Mouse (Mus musculus): ENCODE data around the gene Tmem168.

Tmem168 gene

DNA sequence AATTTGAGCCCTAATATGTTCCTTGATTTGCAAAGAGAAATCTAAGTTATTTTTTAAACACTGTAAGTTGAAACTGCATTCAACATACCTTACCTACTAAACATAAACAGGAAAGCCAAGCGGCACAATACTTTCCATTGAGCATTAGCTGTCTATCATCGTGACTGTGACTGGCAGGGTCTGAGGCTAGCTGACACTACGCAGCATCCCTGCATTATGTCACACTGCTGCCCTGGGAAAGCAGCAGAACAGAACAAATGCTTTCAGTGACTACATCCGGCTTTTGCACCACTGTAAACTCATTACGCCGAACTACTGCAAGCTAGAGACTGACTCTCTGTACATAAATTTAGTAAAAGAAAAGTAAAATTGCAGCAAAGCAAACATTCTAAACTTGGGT is 23.1 kb downstream of the Tmem168 start:
- DNase-seq = no peak

DNA sequence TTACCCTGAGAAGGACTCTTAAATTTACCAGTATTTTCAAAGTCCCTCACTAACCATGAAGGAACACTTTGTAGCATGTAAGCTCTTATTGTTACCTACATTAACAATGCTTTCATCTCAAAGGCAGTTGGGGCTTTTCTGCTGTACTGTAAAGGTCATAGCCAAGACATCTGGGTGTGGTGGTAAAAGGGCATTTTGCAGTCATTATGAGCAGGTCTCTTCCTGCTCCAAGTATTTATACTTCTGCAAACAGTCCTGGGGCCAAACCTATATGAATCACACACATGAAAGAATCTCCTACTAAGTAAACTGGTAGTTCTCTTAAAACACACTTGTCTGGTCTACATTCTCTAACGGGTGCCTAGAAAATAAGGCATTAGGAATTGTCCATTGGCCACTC is 25.8 kb downstream of the Tmem168 start:
- no peak for DNase-seq

DNA sequence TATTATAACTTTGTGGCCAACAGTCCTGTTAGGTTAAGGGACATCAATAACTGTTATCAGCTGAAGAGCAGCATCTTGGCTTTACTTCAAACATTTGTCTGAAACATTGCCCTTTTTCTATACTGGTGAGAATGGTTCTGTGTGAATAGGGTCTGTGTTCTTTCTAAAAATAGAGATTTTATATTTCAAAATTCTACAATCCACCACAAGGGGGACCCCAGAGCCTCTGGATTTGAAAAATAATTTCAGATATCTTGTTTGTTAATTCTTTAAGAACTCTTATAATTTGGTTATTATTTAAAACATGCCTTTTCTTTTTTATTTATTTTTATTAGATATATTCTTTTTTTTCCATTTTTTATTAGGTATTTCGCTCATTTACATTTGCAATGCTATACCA is 42.2 kb downstream of the Tmem168 start:
- no peak for DNase-seq

DNA sequence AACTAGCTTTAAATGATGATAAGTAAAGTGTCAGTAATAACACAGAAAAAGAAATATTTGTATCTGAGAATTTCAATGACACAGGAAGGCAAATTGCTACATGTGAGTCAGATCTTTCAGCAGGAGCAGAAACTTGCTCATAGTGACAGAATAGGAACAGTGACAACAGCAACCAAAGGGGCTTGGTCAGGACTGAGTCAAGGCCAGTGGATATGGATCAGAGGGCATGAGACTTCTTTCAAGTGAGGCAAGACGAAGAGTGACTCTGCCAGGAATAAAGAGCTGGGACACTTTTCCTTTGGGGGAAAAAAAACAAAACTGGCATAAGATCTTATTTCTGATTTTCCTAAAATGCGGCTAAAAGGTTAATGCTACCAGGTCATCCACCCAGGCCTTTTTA is 52.6 kb downstream of the Tmem168 start:
- no peak for DNase-seq

DNA sequence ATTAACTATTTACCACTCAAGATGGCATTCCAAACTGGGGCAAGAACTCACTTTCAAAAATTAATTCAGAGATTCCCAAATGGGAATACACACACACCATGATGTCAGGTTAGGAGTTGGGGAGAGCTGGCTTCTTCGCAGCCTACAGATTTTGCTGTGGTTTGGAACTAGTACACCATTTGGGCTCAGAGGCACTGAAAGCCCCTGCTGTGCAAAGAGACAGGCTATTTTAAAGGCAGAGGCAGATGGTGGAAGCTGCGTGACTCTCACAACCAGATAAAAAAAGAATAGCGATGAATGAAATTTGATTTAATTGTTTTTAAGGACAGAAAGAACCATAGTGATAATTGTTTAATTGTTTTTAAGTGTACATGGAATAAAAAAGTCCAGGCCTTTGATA is 66.1 kb downstream of the Tmem168 start:
- DNase-seq = no peak

DNA sequence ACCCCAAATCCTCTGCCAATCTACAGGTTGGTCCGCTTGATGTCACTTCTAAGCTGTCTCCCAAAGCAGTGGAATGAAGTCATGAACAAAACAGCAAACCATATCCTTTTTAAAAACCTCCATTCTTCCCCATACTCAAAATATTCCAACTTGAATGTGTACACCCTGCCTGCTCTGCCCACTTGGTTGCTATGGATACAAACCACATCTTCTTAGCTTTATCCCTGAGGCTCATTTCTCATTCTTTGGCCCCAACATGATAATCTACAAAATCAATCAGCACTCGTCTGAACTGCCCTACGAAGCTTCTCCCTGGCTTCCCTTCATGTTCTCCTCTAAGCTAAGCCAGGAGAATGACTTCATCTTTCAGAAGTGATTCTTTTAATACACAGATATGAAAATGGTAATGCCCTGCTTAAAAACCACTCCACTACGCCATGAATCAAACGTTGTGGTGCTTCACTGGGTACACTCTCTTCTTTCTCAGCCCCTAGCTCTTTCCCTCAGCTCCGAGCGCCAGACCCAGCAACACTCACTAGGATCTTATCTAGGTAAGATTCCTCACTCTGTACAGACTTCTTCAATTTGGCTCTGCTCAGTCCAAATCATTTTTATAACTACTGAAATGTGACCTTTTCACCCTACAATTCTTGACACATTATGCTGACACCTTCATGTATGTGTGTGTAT is 70.5 kb downstream of the Tmem168 start:
- DNase-seq = no peak
